Mouse (Mus musculus) brain, embryonic 18.5 days (tissue): ENCODE measurements around the gene Itm2b.

Source experiments
- DNase-seq: peaks from one replicate; pipeline ENCODE4 v3.0.0-alpha.2; 2012; ENCODE audit warnings: low read depth, low spot score

Gene Itm2b

GRCm38 (mm10) chr14:73384913-73385719, at the start of gene Itm2b:
Itm2b (minus strand) TSS chr14:73385289.
- peak; percentile 46 for DNase-seq

- no peak for DNase-seq
Observed at GRCm38 (mm10) chr14:73433487-73433886, 48.4 kb upstream of the Itm2b start.

- DNase-seq: no peak
Observed at GRCm38 (mm10) chr14:73430571-73430970, 45.5 kb upstream of the Itm2b start.

- DNase-seq: peak; percentile 39
Observed at GRCm38 (mm10) chr14:73425571-73426041, 40.5 kb upstream of the Itm2b start.

GRCm38 (mm10) chr14:73424961-73425360, 39.9 kb upstream of the Itm2b start:
- no peak for DNase-seq

- no peak for DNase-seq
Observed at GRCm38 (mm10) chr14:73423542-73423941, 38.5 kb upstream of the Itm2b start.

GRCm38 (mm10) chr14:73422621-73423020, 37.5 kb upstream of the Itm2b start:
- no peak for DNase-seq

GRCm38 (mm10) chr14:73421580-73421979, 36.5 kb upstream of the Itm2b start:
- no peak for DNase-seq

DNA sequence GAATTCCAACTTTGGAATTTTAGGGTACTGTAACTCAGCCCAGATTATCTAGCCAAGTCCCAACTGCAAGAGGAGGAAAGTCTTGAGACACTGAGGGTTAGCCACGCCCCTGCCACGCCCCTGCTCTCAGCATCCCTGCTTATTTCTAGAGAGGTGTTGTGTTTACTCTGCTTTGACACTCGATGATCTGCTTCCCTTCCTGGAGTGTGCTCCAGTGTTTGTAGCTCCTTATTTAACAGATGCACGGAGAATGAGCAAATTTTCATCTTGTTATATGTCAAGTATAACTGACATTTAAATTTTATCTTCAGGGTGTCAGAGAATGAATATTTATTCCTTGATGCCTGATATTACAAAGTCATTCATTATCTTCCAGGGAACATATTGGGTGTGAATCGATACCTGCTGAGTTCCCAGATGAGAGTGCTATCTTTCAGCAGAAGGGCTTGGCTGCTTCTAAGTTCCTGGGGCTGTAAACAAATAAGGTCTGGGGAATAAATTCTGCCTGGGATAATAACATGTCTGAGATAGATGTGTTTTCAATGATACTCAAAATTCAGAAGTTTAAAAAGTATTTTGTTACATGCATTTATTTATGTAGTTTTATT, 35.2 kb upstream of the Itm2b start:
- DNase-seq: peak; percentile 24

DNA sequence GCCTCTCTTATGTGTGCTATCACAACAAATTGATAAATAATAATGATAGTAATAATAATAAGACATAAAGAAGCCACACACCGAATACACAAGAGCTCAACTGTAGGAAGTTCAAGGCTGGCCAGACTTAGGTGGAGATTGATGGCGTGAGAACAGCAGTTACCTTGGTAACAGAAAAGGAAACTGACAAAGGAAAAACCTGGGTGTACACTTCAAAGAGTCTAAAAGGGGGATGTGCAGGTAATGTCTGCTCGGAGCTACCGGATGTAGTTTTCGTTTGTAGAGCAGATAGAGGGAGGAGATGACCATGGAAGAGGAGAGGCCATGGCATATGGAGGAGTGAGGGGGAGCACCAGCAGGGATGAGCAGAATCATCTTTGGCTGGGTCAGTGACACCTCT, 31.4 kb upstream of the Itm2b start:
- no peak for DNase-seq

GRCm38 (mm10) chr14:73415376-73416035, 30.4 kb upstream of the Itm2b start:
- no peak for DNase-seq

DNA sequence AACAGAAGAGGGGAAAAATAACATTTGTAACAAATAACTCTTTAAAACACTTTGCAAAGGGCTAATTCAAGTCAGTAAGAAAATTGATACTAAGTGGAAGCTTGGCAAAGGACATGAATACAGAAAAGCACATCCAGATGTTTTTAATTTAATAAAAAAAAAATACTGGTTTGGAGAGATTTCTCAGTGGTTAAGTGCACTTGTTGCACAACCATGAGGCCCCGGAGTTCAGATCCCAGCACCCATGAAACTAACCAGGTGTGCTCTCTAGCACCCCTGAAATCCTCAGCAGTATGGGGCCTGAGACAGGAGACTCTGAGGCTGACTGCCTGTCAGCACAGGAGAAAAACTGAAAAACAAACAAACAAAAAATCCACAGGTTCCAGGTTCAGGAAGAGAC, 26.6 kb upstream of the Itm2b start:
- no peak for DNase-seq

DNA sequence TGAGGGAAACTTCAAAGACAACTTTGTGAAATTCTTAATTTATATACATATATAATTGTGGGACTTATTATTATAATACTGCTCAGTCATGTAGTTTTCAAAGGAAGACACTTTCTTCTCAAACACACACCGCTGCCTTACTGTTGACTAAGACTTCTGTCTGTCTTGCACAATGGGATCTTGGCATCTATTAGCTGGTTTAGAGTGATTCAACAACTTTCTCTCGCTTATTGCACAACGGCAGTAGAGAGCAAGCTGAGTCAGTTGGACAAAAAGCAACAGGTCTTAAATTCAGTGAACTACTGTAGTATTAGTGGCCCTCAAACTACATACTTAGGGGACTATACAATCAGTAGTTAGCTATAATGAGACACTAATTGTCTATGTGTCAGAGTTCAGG, 25.0 kb upstream of the Itm2b start:
- no peak for DNase-seq

DNA sequence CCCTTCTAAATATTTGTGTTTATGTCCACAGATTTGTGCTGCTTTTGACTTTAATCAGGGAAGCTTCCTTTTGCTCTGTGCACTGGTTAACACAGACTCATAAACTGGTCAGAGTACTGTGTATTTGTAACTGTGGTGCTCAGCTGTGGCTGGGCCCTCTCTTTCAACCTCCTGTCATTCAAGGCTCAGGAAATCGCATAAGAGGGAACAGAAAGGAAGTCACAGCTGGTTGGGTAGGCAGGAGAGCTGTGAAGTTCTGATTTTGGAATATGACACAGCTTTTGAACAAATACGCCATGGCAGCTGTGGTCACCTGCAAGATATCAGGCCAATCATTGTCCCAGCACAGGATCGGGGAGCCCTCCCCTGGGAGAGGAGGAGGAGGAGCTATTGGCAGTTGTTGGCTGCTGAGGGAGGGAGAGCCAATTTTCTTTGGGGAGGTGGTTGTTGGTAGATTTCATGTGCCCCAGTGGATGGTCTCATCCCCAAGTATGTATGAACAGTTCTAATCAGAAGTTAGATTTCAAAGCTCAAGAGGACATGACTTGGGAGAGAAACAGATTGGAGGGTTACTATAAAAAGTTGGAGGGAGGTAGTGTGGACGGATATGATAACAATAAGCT, 23.2 kb upstream of the Itm2b start:
- no peak for DNase-seq

DNA sequence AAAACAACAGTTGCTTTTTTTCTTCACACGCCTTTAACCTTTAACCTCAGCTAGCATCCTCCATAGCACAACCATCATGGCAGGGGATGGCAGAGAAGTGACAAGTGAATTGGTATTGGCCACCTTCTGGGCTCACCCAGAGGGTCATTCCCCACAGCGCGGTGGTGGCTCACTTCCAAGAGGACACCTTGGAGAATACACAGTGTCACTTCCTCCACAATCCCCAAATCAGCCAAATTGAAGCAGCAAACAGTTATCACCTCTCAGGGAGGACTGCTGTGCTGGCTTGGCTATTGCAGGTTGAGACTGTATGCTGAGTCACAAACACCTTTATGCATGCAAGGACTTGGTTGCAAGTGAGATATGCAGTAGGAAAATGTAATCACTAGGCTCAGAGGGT, 18.9 kb upstream of the Itm2b start:
- no peak for DNase-seq

- no peak for DNase-seq
Observed at GRCm38 (mm10) chr14:73403351-73403750, 18.3 kb upstream of the Itm2b start.

DNA sequence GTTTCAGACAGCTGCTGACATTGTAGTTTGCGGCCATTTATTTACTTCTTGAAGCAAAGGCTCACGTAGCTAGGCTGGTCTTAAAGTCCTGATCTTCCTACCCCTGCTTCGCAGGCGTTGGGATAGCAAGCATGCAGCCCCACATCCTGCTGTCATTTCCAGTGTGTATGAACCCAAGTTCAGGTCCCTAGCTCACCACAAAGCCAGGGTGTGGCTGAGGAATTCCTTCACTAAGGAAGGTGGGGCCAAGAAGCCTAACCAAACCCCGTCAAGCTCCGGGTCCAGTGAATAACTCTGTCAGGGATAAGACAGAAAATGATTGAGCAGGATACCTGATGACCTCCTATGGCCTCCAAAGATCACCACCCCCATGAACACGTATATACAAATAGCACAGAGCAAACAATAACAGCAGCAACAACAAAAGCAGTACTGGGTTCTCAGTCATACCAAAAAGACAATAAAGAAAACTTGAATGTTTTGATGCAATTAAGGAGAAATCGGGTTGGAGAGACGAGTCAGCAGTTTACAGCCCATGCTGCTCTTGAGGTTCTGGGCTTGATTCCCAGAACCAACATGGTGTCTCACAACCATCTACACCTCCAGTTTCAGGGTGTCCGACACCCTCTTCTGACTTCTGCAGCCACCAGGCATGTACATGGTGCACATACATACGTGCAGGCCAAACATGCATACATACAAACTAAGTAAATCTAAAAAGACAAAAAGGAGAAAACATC, 17.4 kb upstream of the Itm2b start:
- no peak for DNase-seq

- DNase-seq: no peak
Observed at GRCm38 (mm10) chr14:73401408-73401807, 16.3 kb upstream of the Itm2b start.

DNA sequence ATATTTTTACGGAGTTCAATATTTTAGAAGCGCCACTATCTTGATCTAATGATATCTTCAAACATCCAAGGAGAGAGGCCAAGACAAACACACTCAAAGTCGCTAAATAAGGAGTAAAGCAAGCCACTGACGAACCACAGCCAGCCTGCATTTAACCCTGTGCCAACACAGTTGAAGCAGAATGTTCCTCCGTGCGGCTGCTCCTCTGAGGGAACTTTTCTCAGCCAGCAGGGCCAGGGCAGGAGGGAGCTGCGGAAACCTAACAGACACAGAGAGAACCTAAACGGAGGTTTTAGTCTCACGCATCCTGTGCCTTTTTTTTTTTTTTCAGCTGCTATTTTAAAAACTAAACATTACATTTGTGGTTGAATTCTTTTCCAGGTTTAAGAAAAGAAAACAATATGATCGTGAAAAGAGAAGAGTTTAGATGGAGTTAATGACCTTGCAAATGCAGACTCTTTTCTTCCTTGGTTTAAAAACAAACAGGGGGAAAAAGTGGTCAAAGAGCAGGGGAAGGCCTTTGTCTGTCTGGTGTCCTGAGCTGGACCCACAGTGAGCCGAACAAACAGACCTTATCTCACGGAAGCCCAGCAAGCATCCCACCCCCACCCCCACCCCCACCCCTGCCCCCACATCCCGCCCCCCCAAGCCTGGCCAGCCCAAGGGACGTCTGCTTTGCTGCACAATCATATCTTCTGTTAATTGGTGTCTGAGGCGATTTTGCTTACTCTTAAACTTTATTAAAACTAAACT, 15.0 kb upstream of the Itm2b start:
- no peak for DNase-seq

DNA sequence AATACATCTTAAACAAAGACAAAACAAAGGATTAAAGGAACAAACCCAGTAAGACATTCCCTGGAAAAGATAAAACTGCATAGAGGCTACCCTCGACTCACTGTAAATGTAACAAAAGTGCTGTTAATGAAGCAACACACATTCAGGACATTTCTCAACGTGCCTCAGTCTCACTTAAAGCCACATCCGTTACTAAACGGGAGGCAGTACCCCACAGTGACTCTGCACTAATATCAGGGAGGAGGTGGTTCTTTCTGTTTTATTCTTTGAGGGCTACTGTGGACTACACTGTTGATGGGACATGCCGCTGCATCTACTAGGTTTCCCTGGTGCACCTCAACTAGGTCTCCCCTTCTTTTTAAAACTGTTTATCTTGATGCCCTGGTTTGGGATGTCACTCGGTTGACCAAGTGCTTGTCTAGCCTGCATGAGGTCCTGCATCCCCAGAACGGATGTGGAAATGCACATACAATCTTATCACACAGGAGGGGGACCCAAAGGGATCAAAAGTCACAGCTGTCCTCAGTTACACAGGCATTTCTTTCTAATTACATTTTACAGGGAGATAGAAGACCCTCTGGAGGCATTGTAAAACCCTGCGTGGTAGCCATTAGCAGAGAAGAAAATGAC, 13.4 kb upstream of the Itm2b start:
- DNase-seq: no peak
